In the genomic region with DNA sequence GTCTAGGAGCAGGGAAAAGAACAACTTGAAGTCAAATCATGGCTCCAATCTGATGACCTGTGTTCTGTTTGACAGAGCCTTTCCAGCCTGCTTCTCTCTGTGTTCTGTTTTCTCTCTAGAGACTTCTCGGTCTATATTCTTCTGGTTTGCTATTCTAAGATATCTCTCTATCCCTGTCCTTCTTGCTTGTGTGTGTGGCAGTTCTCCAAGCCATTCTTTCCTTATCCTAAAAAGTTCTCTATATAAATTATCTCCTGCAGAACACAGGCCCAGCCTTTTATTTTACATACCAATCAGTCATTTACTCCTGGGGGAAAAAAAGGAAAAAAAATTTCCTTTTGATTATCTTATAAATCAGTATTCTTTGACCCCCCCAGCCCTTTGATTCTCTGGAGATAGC, we compare ENCODE assay signal across 28 mouse cellular contexts.
"Had no signal": no experiment of that assay in that cellular context is flagged by ENCODE, and none has a peak within 500 bp of the region (broad histone marks: within the 10 kb centered on the region; RNA-seq: fewer than 3 reads in every experiment).

No protein-coding gene starts in this region.

- H3K4me2 ChIP-seq: embryonic facial prominence, embryonic 12.5 days; embryonic facial prominence, embryonic 13.5 days; embryonic facial prominence, embryonic 15.5 days; forebrain, embryonic 12.5 days; forebrain, embryonic 13.5 days; forebrain, embryonic 15.5 days had no signal

- H3K9me3 ChIP-seq: embryonic facial prominence, embryonic 10.5 days; embryonic facial prominence, embryonic 12.5 days; embryonic facial prominence, embryonic 13.5 days; embryonic facial prominence, embryonic 15.5 days; forebrain, embryonic 10.5 days; forebrain, embryonic 12.5 days; forebrain, embryonic 13.5 days; forebrain, embryonic 15.5 days had no signal

- H3K27me3 ChIP-seq: embryonic facial prominence, embryonic 12.5 days; embryonic facial prominence, embryonic 15.5 days; forebrain, embryonic 12.5 days; forebrain, embryonic 13.5 days; forebrain, embryonic 15.5 days had no signal

- H3K4me1 ChIP-seq: embryonic facial prominence, embryonic 12.5 days; embryonic facial prominence, embryonic 13.5 days; embryonic facial prominence, embryonic 15.5 days; forebrain, embryonic 13.5 days; forebrain, embryonic 15.5 days had no signal

- H3K27ac ChIP-seq: embryonic facial prominence, embryonic 10.5 days; embryonic facial prominence, embryonic 12.5 days; embryonic facial prominence, embryonic 13.5 days; embryonic facial prominence, embryonic 15.5 days; forebrain, embryonic 10.5 days; forebrain, embryonic 12.5 days; forebrain, embryonic 13.5 days; forebrain, embryonic 15.5 days; gastrocnemius, adult 2 months had no signal

- H3K36me3 ChIP-seq: embryonic facial prominence, embryonic 10.5 days; embryonic facial prominence, embryonic 12.5 days; embryonic facial prominence, embryonic 13.5 days; embryonic facial prominence, embryonic 15.5 days; forebrain, embryonic 10.5 days; forebrain, embryonic 12.5 days; forebrain, embryonic 15.5 days had no signal

- H3K4me3 ChIP-seq: embryonic facial prominence, embryonic 10.5 days; embryonic facial prominence, embryonic 12.5 days; embryonic facial prominence, embryonic 13.5 days; embryonic facial prominence, embryonic 15.5 days; erythroblast, embryonic 14.5 days; forebrain, embryonic 10.5 days; forebrain, embryonic 12.5 days; forebrain, embryonic 13.5 days; forebrain, embryonic 15.5 days; gastrocnemius, adult 2 months had no signal

- ATAC-seq: forebrain, embryonic 13.5 days; forebrain, embryonic 14.5 days; forebrain, embryonic 16.5 days; forebrain, postnatal 0 days had no signal

- DNase-seq: cerebellum, adult 2 months; cerebellum, adult 8-10 months; cerebellum, adult 9-10 months; cerebellum, adult 9-11 months; cerebellum, postnatal 10 days; cerebellum, postnatal 14 days; cerebellum, postnatal 25 days; cerebellum, postnatal 36 days; embryo, embryonic 11 days; forebrain, postnatal 0 days; gastrocnemius, adult 2 months; gastrocnemius, postnatal 10 days; gastrocnemius, postnatal 14 days; gastrocnemius, postnatal 25 days; gastrocnemius, postnatal 36 days; heart, adult 11 months; heart, adult 18-20 months had no signal

- H3K9ac ChIP-seq: embryonic facial prominence, embryonic 12.5 days; embryonic facial prominence, embryonic 13.5 days; embryonic facial prominence, embryonic 15.5 days; forebrain, embryonic 12.5 days; forebrain, embryonic 13.5 days; forebrain, embryonic 15.5 days; forebrain, postnatal 0 days had no signal
